Mouse (Mus musculus): ENCODE results near the gene Zscan5b.
"Not testable (repeated sequence)": the region's sequence is repeated elsewhere in the genome, so short reads cannot be mapped to it uniquely, and the experiment has no call there.

Zscan5b gene

GRCm38 (mm10) chr7:6221978-6222377 lies at the start of gene Zscan5b:
TSS of gene Zscan5b (plus strand) at chr7:6222278.
- no peak for DNase-seq (ENCODE audit: extremely low read depth, low read depth, low spot score)

- DNase-seq (ENCODE audit: extremely low read depth, low read depth, low spot score): no peak
These were observed 49.3 kb upstream of the Zscan5b start for GRCm38 (mm10) chr7:6172674-6173244.

- DNase-seq (ENCODE audit: extremely low read depth, low read depth, low spot score): no peak
These were observed 48.2 kb upstream of the Zscan5b start for GRCm38 (mm10) chr7:6173872-6174271.

- DNase-seq (ENCODE audit: extremely low read depth, low read depth, low spot score): not testable (repeated sequence)
These were observed 47.6 kb upstream of the Zscan5b start for GRCm38 (mm10) chr7:6174365-6174987.

GRCm38 (mm10) chr7:6179013-6179412 lies 43.1 kb upstream of the Zscan5b start:
- no peak for DNase-seq (ENCODE audit: extremely low read depth, low read depth, low spot score)

GRCm38 (mm10) chr7:6182882-6183281 lies 39.2 kb upstream of the Zscan5b start:
- no peak for DNase-seq (ENCODE audit: extremely low read depth, low read depth, low spot score)

GRCm38 (mm10) chr7:6183802-6184201 lies 38.3 kb upstream of the Zscan5b start:
- no peak for DNase-seq (ENCODE audit: extremely low read depth, low read depth, low spot score)

- DNase-seq (ENCODE audit: extremely low read depth, low read depth, low spot score): no peak
These were observed 37.6 kb upstream of the Zscan5b start for GRCm38 (mm10) chr7:6184521-6184920.

- no peak for DNase-seq (ENCODE audit: extremely low read depth, low read depth, low spot score)
These were observed 36.7 kb upstream of the Zscan5b start for GRCm38 (mm10) chr7:6185391-6185790.

GRCm38 (mm10) chr7:6186176-6186575 lies 35.9 kb upstream of the Zscan5b start:
- DNase-seq (ENCODE audit: extremely low read depth, low read depth, low spot score): no peak

- DNase-seq (ENCODE audit: extremely low read depth, low read depth, low spot score): no peak
These were observed 35.3 kb upstream of the Zscan5b start for GRCm38 (mm10) chr7:6186756-6187155.

- no peak for DNase-seq (ENCODE audit: extremely low read depth, low read depth, low spot score)
These were observed 32.5 kb upstream of the Zscan5b start for GRCm38 (mm10) chr7:6189542-6189941.

- DNase-seq (ENCODE audit: extremely low read depth, low read depth, low spot score): no peak
These were observed 30.7 kb upstream of the Zscan5b start for GRCm38 (mm10) chr7:6191376-6191775.

- DNase-seq (ENCODE audit: extremely low read depth, low read depth, low spot score): no peak
These were observed 27.9 kb upstream of the Zscan5b start for GRCm38 (mm10) chr7:6194129-6194528.

- no peak for DNase-seq (ENCODE audit: extremely low read depth, low read depth, low spot score)
These were observed 26.3 kb upstream of the Zscan5b start for GRCm38 (mm10) chr7:6195777-6196176.

GRCm38 (mm10) chr7:6196790-6197189 lies 25.3 kb upstream of the Zscan5b start, which contains the start of gene Galp:
TSS of gene Galp (plus strand) at chr7:6197090.
- DNase-seq (ENCODE audit: extremely low read depth, low read depth, low spot score): no peak

GRCm38 (mm10) chr7:6204200-6204599 lies 17.9 kb upstream of the Zscan5b start:
- no peak for DNase-seq (ENCODE audit: extremely low read depth, low read depth, low spot score)

- no peak for DNase-seq (ENCODE audit: extremely low read depth, low read depth, low spot score)
These were observed 8.9 kb upstream of the Zscan5b start for GRCm38 (mm10) chr7:6213144-6213543.

- not testable (repeated sequence) for DNase-seq (ENCODE audit: extremely low read depth, low read depth, low spot score)
These were observed 7.4 kb upstream of the Zscan5b start for GRCm38 (mm10) chr7:6214691-6215090.

- DNase-seq (ENCODE audit: extremely low read depth, low read depth, low spot score): no peak
These were observed 1.9 kb upstream of the Zscan5b start for GRCm38 (mm10) chr7:6220147-6220546.

- not testable (repeated sequence) for DNase-seq (ENCODE audit: extremely low read depth, low read depth, low spot score)
These were observed 6.4 kb downstream of the Zscan5b start for GRCm38 (mm10) chr7:6228491-6228890.

GRCm38 (mm10) chr7:6239787-6240186 lies 17.7 kb downstream of the Zscan5b start:
- no peak for DNase-seq (ENCODE audit: extremely low read depth, low read depth, low spot score)

Data from fat pad, adult 2 months (tissue).